Mouse (Mus musculus) kidney, adult 2 months (tissue): ENCODE measurements at regions not wholly inside any gene's neighbourhood (a gene's known extent, or its start where the extent isn't known, plus 50 kb on each side); places are given as distances from the start of the nearest gene placed in this dataset.

Source experiments
- CTCF ChIP-seq: fragments of 200-500 bp; conservative IDR thresholded peaks from 2 replicates; pipeline ENCODE4 v1.5.1; 2011; ENCODE audit warnings: low read depth, mild to moderate bottlenecking, control low read depth, low read length, moderate library complexity, mixed read lengths; ENCODE audit not compliant: insufficient read depth, insufficient read length
- POLR2A ChIP-seq: fragments of 200-500 bp; IDR thresholded peaks from one replicate; pipeline ENCODE4 v1.6.1; 2011; ENCODE audit warnings: low read depth, low read length, control low read depth

- TF ChIP-seq POLR2A (no peak), CTCF (no peak)
Observed at GRCm38 (mm10) chr13:47709323-47709722, 551.7 kb upstream of the Id4 start.
